Mouse (Mus musculus): ENCODE data around the gene Clec4d.

- TF ChIP-seq CTCF (IDR thresholded peaks at IDR 0.05; ENCODE audit: low read depth) (no peak), EP300 (IDR thresholded peaks at IDR 0.05; ENCODE audit: low read depth) (no peak)
Observed at GRCm38 (mm10) chr6:123308033-123308432, 46.1 kb downstream of the Clec4d start, which contains the start of gene Vmn2r19.

All from liver, embryonic 14.5 days (tissue).